ENCODE assay signal across 25 mouse cellular contexts in genomic region chrX:114484153-114484552, GRCm38 (mm10). TPM values are rescaled to one million over a fixed set of nuclear protein-coding genes. Genes with fewer than 3 reads are reported as not detected.
"Had no signal": no experiment of that assay in that cellular context is flagged by ENCODE, and none has a peak within 500 bp of the region (broad histone marks: within the 10 kb centered on the region; RNA-seq: fewer than 3 reads in every experiment).

No protein-coding gene starts in this region.

- H3K9me3 ChIP-seq: embryonic facial prominence, embryonic 10.5 days; embryonic facial prominence, embryonic 12.5 days; embryonic facial prominence, embryonic 13.5 days; embryonic facial prominence, embryonic 15.5 days; forebrain, embryonic 10.5 days; forebrain, embryonic 12.5 days; forebrain, embryonic 13.5 days; forebrain, embryonic 15.5 days had no signal

- H3K27ac ChIP-seq: embryonic facial prominence, embryonic 10.5 days; embryonic facial prominence, embryonic 12.5 days; embryonic facial prominence, embryonic 13.5 days; embryonic facial prominence, embryonic 15.5 days; forebrain, embryonic 10.5 days; forebrain, embryonic 12.5 days; forebrain, embryonic 13.5 days; forebrain, embryonic 15.5 days; gastrocnemius, adult 2 months; heart, adult 2 months had no signal

- H3K27me3 ChIP-seq: embryonic facial prominence, embryonic 12.5 days; embryonic facial prominence, embryonic 13.5 days; embryonic facial prominence, embryonic 15.5 days; forebrain, embryonic 12.5 days; forebrain, embryonic 13.5 days; forebrain, embryonic 15.5 days had no signal

- DNase-seq: cerebellum, adult 9-10 months; cerebellum, adult 9-11 months; cerebellum, postnatal 10 days; cerebellum, postnatal 14 days; cerebellum, postnatal 25 days; cerebellum, postnatal 36 days; embryo, embryonic 11 days; forebrain, postnatal 0 days; gastrocnemius, adult 2 months; gastrocnemius, postnatal 10 days; gastrocnemius, postnatal 14 days; gastrocnemius, postnatal 25 days; gastrocnemius, postnatal 36 days; heart, adult 11 months; heart, adult 18-20 months; heart, adult 2 months had no signal

- H3K4me3 ChIP-seq: embryonic facial prominence, embryonic 10.5 days; embryonic facial prominence, embryonic 12.5 days; embryonic facial prominence, embryonic 13.5 days; embryonic facial prominence, embryonic 15.5 days; erythroblast, embryonic 14.5 days; forebrain, embryonic 10.5 days; forebrain, embryonic 12.5 days; forebrain, embryonic 13.5 days; forebrain, embryonic 15.5 days; gastrocnemius, adult 2 months; heart, adult 2 months had no signal

- H3K36me3 ChIP-seq: embryonic facial prominence, embryonic 10.5 days; embryonic facial prominence, embryonic 12.5 days; embryonic facial prominence, embryonic 13.5 days; embryonic facial prominence, embryonic 15.5 days; forebrain, embryonic 10.5 days; forebrain, embryonic 12.5 days; forebrain, embryonic 15.5 days had no signal

- H3K4me1 ChIP-seq: embryonic facial prominence, embryonic 10.5 days; embryonic facial prominence, embryonic 12.5 days; embryonic facial prominence, embryonic 13.5 days; embryonic facial prominence, embryonic 15.5 days; forebrain, embryonic 10.5 days; forebrain, embryonic 12.5 days; forebrain, embryonic 13.5 days; forebrain, embryonic 15.5 days had no signal

- H3K9ac ChIP-seq: embryonic facial prominence, embryonic 12.5 days; embryonic facial prominence, embryonic 13.5 days; embryonic facial prominence, embryonic 15.5 days; forebrain, embryonic 12.5 days; forebrain, embryonic 13.5 days; forebrain, embryonic 15.5 days; forebrain, postnatal 0 days had no signal

RNA-seq across cellular contexts. Expression of gene Klhl4, which starts 10.0 kb away (rescaled TPM):
- polyA plus RNA-seq: erythroblast, embryonic 14.5 days had no signal
